Mouse (Mus musculus): ENCODE data around the gene Patz1. TPM values are rescaled to one million over a fixed set of nuclear protein-coding genes. Genes with fewer than 3 reads are reported as not detected.

Gene Patz1
- polyA plus RNA-seq, 1 experiment from 2014 or later = 106 TPM

DNA sequence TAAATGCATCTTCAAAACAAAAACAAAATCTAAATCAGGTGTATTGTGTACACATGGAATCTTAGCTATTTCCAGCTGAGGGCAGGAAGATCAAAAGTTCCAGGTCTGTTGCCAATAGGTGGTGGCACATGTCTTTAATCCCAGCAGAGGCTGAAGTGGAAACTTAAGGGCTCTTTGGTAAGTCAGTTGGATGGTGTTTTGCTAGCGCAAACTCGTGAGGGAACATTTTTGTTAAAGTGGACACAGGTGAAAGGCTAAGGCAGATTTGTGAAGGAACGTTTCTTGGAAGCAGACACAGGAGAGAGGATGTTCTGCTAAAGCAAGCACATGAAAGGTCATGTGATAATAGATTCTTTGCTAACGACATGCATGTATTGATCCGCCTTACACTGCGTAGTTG lies 5.0 kb upstream of the Patz1 start:
- Histone ChIP-seq H3K9me3 (peaks cover 8% of the 10 kb centered on the region), H3K36me3 (no peaks in the 10 kb centered on the region), H3K9ac (replicated peaks) (no peak overlapping the region), H3K4me3 (replicated peaks) (no peak overlapping the region), H3K4me2 (replicated peaks) (no peak overlapping the region), H3K27ac (no peak overlapping the region), H3K4me1 (replicated peaks) (peaks cover 18% of the 10 kb centered on the region), H3K27me3 (no peaks in the 10 kb centered on the region)
- no peak for ATAC-seq
- 92% methylated on average over 6 of the region's 6 CpGs for WGBS

DNA sequence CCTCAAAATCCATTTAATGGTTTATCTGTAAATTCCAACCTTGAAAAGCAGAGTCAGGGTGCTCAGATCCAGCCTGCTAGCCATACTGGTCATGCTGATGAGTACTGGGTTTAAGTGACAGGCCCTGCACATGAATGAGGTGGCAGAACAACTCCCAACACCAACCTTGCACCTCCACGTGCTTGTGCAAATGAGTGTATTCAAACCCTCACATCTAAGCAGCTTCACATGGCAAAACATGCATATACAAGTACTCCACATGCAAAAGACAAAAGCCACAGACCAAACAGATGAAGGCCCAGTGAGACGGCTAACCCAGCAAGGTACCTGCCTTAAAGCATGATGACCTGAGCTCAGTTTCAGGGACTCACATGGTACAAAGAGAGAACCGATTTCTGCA lies 2.7 kb upstream of the Patz1 start:
- ATAC-seq = no peak
- H3K4me2 ChIP-seq (replicated peaks) = no peak overlapping the region
- peaks cover 18% of the 10 kb centered on the region for H3K4me1 ChIP-seq (replicated peaks)
- H3K9me3 ChIP-seq = peaks cover 4% of the 10 kb centered on the region; the same call in 1 of the 2 replicates
- H3K9ac ChIP-seq (replicated peaks) = no peak overlapping the region
- 83% methylated on average over 3 of the region's 3 CpGs for WGBS
- H3K36me3 ChIP-seq = no peaks in the 10 kb centered on the region
- H3K27ac ChIP-seq = no peak overlapping the region
- H3K27me3 ChIP-seq = no peaks in the 10 kb centered on the region
- H3K4me3 ChIP-seq (replicated peaks) = no peak overlapping the region

DNA sequence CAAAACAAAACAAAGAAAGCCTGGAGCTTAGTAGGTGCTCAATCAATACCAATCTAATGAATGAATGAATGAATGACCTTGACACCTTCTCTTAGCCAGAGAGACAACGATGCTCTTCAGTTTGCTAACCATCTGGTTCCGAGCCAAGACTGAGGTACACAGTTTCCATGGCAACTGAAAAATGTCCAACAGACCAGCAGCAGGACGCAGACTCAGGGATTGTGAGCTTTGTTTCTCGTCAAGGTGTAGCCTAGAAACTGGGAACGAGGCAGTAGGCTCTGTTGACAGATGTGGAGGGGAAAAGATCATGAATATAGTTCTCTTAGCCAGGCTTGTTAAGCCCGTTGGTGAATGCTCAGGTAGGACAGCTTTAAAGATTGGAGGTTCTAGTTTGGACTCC lies 1.5 kb upstream of the Patz1 start:
- peak overlapping the region; percentile 100 for H3K27ac ChIP-seq
- peak overlapping the region; percentile 37; the same call in 1 of the 2 replicates for H3K9ac ChIP-seq (replicated peaks)
- no peak overlapping the region for H3K4me3 ChIP-seq (replicated peaks)
- H3K4me2 ChIP-seq (replicated peaks) = no peak overlapping the region
- no peaks in the 10 kb centered on the region for H3K36me3 ChIP-seq
- peaks cover 18% of the 10 kb centered on the region for H3K4me1 ChIP-seq (replicated peaks)
- no peaks in the 10 kb centered on the region for H3K9me3 ChIP-seq
- WGBS = 17% methylated on average over 6 of the region's 6 CpGs
- no peak for ATAC-seq
- no peaks in the 10 kb centered on the region for H3K27me3 ChIP-seq

DNA sequence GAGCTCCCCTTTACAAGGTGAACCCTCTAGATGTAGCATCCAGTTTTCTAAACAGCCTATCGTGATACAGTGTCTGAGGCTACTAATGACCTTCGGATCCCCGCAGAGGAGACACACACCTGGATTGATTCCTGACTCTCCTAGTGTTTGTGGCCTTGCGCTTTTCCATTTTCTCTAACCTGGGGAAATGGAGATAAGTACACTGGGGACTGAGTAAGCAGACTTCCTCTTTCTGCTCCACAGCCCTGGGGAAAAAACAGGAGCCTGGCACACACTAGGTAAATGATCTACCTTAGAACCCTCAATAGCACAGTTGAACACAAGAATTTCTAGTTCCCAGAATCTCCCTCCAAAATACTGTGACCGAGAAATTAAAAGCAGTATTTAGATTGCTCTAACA lies 753 bp upstream of the Patz1 start:
- H3K4me1 ChIP-seq (replicated peaks) = peaks cover 19% of the 10 kb centered on the region
- 61% methylated on average over 5 of the region's 5 CpGs for WGBS
- H3K4me3 ChIP-seq (replicated peaks) = peak overlapping the region; percentile 89; the same call in 1 of the 2 replicates
- H3K9ac ChIP-seq (replicated peaks) = peak overlapping the region; percentile 97
- H3K27me3 ChIP-seq = no peaks in the 10 kb centered on the region
- no peaks in the 10 kb centered on the region for H3K9me3 ChIP-seq
- peak overlapping the region; percentile 100 for H3K27ac ChIP-seq
- no peaks in the 10 kb centered on the region for H3K36me3 ChIP-seq
- H3K4me2 ChIP-seq (replicated peaks) = peak overlapping the region; percentile 89
- ATAC-seq = no peak

DNA sequence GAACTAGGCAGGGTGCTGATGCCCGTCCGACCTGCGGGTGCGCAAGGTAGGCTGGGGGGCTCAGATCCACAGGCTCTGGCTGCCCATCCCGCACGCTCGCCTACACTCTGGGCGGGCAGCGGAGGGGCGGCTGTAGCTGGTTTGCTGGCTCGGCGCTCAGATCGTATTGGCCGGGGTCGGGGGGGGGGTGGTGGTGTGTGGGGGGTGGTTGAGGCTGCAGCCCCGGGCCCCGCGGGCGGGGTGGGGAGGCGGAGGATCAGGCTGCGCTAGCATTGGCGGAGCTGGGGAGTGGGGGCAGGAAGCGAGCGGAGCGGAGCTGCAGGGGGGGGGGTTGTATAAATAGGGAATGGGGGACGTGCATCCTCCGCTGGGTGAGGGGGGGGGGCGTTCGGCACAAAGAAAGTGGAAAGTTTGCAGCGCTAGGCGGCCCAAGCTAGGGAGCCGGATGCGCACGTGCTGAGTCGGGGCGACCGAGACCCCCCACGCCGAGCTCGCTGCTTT lies 678 bp downstream of the Patz1 start:
- WGBS = 0% methylated on average over 30 of the region's 40 CpGs
- H3K9me3 ChIP-seq = no peaks in the 10 kb centered on the region
- peak; percentile 80 for ATAC-seq

DNA sequence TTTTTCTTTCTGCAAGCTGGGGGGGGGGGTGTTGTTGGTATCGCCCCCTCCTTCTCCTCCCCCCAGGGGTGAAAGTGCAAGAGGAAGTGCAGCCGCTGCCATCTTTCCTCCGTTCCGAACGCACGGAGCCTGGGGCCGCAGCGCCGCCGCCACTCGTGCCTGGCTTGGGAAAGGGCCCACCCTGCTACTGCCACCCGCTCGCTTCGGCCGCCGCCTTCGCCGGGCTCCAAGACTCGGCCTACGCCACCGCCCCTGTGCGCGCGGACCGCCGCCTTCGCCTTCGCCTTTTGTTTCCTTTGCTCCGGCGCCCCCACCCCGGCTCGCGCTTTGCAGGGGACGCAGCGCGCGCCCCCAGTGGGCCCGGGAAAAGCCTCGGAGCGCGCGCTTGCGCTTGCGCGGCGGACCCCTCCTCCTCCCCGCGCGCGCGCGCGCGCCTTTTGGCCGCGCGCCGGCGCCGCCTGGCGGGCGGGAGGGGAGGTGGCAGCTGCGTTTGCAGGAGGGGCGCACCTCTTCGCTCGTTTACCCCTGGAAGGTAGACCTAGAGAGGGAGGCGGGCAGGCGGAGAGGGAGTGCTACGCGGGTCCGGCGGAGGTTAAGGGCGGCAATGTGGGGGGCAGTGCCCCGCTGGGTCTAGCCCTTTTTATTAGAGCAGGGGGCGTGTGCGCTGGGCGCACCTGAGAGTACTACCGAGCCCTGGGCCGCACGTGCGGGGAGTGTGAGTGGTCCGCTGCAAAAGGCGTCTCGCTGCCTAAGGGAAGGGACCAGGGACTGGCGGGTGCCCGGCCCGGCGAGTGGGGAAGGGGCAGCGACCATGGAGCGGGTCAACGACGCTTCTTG lies 1.3 kb downstream of the Patz1 start:
- Histone ChIP-seq H3K36me3 (peaks cover 16% of the 10 kb centered on the region), H3K4me2 (replicated peaks) (peak overlapping the region; percentile 89), H3K27me3 (no peaks in the 10 kb centered on the region), H3K27ac (peak overlapping the region; percentile 100), H3K9me3 (no peaks in the 10 kb centered on the region), H3K4me1 (replicated peaks) (peaks cover 40% of the 10 kb centered on the region), H3K9ac (replicated peaks) (peak overlapping the region; percentile 97), H3K4me3 (replicated peaks) (peak overlapping the region; percentile 89)
- ATAC-seq = peak; percentile 57
- WGBS = under 1% methylated on average over 60 of the region's 92 CpGs

More for the DNA sequence above, 678 bp downstream of the Patz1 start:
- peaks cover 33% of the 10 kb centered on the region for H3K4me1 ChIP-seq (replicated peaks)
- peak overlapping the region; percentile 89 for H3K4me3 ChIP-seq (replicated peaks)
- peaks cover 10% of the 10 kb centered on the region for H3K36me3 ChIP-seq
- H3K27ac ChIP-seq = peak overlapping the region; percentile 100
- H3K27me3 ChIP-seq = no peaks in the 10 kb centered on the region
- H3K9ac ChIP-seq (replicated peaks) = peak overlapping the region; percentile 97
- peak overlapping the region; percentile 89 for H3K4me2 ChIP-seq (replicated peaks)

DNA sequence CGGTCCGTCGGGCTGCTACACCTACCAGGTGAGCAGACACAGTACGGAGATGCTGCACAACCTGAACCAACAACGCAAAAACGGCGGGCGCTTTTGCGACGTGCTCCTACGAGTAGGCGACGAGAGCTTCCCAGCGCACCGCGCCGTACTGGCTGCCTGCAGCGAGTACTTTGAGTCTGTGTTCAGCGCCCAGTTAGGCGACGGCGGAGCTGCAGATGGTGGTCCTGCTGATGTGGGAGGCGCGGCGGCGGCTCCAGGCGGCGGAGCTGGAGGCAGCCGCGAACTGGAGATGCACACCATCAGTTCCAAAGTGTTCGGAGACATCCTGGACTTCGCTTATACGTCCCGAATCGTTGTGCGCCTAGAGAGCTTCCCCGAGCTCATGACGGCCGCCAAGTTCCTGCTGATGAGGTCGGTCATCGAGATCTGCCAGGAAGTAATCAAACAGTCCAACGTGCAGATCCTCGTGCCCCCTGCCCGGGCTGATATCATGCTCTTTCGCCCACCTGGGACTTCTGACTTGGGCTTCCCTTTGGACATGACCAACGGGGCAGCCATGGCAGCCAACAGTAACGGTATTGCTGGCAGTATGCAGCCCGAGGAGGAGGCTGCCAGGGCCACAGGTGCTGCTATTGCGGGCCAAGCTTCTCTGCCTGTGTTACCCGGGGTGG lies 2.1 kb downstream of the Patz1 start:
- Histone ChIP-seq H3K9ac (replicated peaks) (peak overlapping the region; percentile 97), H3K27me3 (no peaks in the 10 kb centered on the region), H3K9me3 (no peaks in the 10 kb centered on the region), H3K4me1 (replicated peaks) (peaks cover 47% of the 10 kb centered on the region), H3K36me3 (peaks cover 23% of the 10 kb centered on the region), H3K27ac (peak overlapping the region; percentile 100), H3K4me3 (replicated peaks) (peak overlapping the region; percentile 89), H3K4me2 (replicated peaks) (peak overlapping the region; percentile 89)
- WGBS = under 1% methylated on average over 50 of the region's 50 CpGs
- peak; percentile 1; the same call in 1 of the 2 replicates for ATAC-seq

DNA sequence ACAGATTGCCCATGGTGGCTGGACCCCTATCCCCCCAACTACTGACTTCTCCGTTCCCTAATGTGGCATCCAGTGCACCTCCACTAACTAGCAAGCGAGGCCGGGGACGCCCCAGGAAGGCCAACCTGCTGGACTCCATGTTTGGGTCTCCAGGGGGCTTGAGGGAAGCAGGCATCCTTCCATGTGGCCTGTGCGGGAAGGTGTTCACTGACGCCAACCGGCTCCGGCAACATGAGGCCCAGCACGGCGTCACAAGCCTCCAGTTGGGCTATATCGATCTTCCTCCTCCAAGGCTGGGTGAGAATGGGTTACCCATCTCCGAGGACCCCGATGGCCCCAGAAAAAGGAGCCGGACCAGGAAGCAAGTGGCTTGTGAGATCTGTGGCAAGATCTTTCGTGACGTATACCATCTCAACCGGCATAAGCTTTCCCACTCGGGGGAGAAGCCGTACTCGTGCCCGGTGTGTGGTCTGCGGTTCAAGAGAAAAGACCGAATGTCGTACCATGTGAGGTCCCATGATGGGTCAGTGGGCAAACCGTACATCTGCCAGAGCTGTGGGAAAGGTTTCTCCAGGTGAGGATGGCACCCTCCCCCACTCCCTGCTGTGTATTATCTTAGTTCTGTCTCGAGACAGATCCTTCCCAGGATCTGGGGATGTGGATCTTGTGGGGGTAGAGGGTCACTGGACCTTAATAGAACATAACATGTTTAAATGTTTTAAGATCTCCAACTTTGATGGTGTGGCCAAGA lies 2.8 kb downstream of the Patz1 start:
- Histone ChIP-seq H3K4me2 (replicated peaks) (peak overlapping the region; percentile 89), H3K4me3 (replicated peaks) (peak overlapping the region; percentile 89), H3K36me3 (peaks cover 30% of the 10 kb centered on the region), H3K9me3 (no peaks in the 10 kb centered on the region), H3K27me3 (no peaks in the 10 kb centered on the region), H3K4me1 (replicated peaks) (peaks cover 54% of the 10 kb centered on the region), H3K9ac (replicated peaks) (peak overlapping the region; percentile 97), H3K27ac (peak overlapping the region; percentile 100)
- ATAC-seq = no peak
- 1% methylated on average over 26 of the region's 26 CpGs for WGBS

DNA sequence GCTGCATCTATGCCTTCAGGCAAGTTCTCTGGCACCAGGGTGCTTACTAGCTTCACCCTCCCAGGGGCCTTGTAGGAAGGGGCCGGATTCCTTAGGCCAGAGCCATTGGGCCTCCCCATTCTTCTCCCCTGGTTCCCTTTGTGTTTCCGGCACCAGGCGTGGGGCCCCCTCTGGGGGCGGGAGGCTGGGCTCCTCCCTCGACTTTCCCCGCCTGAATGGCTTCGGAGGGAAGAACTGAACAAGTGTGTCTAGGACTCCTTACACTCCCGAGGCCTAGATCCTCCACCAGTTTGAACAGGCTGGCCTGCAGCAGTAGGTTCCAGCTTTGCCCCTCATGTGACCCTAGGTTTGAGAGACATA lies 3.4 kb downstream of the Patz1 start:
- peaks cover 36% of the 10 kb centered on the region for H3K36me3 ChIP-seq
- peak overlapping the region; percentile 89 for H3K4me3 ChIP-seq (replicated peaks)
- peaks cover 58% of the 10 kb centered on the region for H3K4me1 ChIP-seq (replicated peaks)
- H3K27me3 ChIP-seq = no peaks in the 10 kb centered on the region
- WGBS = under 1% methylated on average over 8 of the region's 8 CpGs
- H3K9ac ChIP-seq (replicated peaks) = peak overlapping the region; percentile 97
- ATAC-seq = 0 out of 2 replicates have a peak, but pooled peaks have one; percentile 4
- H3K4me2 ChIP-seq (replicated peaks) = peak overlapping the region; percentile 89
- H3K27ac ChIP-seq = peak overlapping the region; percentile 100
- H3K9me3 ChIP-seq = no peaks in the 10 kb centered on the region

DNA sequence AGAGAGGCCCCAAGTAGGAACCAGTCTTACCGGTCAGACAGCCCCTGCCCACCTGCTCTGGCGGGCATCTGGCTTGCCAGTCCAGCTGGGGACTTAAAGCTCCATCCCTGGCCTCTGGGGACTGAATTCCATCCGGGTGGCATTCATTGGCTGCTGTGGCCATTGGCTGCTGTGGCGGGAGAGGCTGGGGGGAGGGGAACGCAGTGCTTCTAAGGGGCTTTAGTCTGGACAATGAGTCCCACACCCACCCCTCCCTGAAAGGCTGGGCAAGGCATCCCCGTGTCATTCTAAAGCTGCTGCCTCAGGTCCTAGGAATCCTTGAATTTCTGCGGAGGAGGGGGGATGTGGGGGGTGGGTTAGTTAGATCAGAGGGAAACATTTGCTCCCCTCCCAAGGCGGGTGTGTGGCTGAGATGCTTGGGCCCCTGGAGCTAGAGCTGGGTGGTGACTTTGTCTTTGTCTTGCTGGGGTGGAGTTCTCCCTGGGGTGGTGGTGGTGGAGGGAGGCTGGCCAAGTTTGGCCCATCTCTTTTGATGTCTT lies 4.1 kb downstream of the Patz1 start:
- Histone ChIP-seq H3K36me3 (peaks cover 43% of the 10 kb centered on the region), H3K4me2 (replicated peaks) (peak overlapping the region; percentile 89), H3K4me1 (replicated peaks) (peaks cover 57% of the 10 kb centered on the region), H3K9me3 (no peaks in the 10 kb centered on the region), H3K9ac (replicated peaks) (peak overlapping the region; percentile 97), H3K4me3 (replicated peaks) (peak overlapping the region; percentile 89), H3K27me3 (no peaks in the 10 kb centered on the region), H3K27ac (peak overlapping the region; percentile 100)
- WGBS = under 1% methylated on average over 8 of the region's 8 CpGs
- peak; percentile 37 for ATAC-seq

DNA sequence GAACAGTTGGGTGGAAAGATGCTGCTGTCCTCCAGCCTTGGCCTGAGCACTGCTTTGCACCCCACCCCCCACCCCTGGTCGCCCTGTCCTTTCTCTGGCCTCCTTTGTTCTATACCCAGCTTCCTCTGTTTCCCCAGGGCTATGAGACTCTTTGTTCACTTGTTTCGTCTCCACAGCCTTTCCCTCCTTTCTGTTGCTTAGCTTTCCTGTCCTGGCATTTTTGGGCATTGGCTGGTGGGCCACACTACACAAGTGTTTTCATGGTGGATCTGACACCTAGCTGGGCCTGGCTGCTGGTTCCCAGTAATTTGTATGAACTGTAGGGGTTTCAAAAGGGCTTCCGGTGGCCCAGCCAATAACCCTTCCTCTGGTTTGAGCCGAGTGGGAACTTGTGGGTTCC lies 4.7 kb downstream of the Patz1 start:
- Histone ChIP-seq H3K4me3 (replicated peaks) (peak overlapping the region; percentile 89), H3K9ac (replicated peaks) (peak overlapping the region; percentile 97), H3K36me3 (peaks cover 49% of the 10 kb centered on the region), H3K9me3 (no peaks in the 10 kb centered on the region), H3K4me2 (replicated peaks) (peak overlapping the region; percentile 89), H3K27ac (peak overlapping the region; percentile 100), H3K4me1 (replicated peaks) (peaks cover 55% of the 10 kb centered on the region), H3K27me3 (no peaks in the 10 kb centered on the region)
- ATAC-seq = no peak
- 15% methylated on average over 4 of the region's 4 CpGs for WGBS
